Mouse (Mus musculus): ENCODE data around the gene Phf5a.

Gene Phf5a

GRCm38 (mm10) chr15:81882348-81882747 lies 10.6 kb upstream of the Phf5a start:
- no peak for DNase-seq

GRCm38 (mm10) chr15:81879531-81880401 lies 8.1 kb upstream of the Phf5a start:
- no peak for DNase-seq

GRCm38 (mm10) chr15:81872262-81873136 lies 788 bp upstream of the Phf5a start, which contains the start of gene Aco2:
TSS of gene Aco2 (plus strand) at chr15:81872309.
- DNase-seq: peak; percentile 99

GRCm38 (mm10) chr15:81869985-81870384 lies 1.7 kb downstream of the Phf5a start:
- no peak for DNase-seq

- DNase-seq: no peak
These were observed 7.5 kb downstream of the Phf5a start for GRCm38 (mm10) chr15:81864238-81864637.

GRCm38 (mm10) chr15:81860471-81861135 lies 11.1 kb downstream of the Phf5a start:
- peak; percentile 48 for DNase-seq

- peak; percentile 88 for DNase-seq
These were observed 12.1 kb downstream of the Phf5a start for GRCm38 (mm10) chr15:81859330-81860255.

- peak; percentile 79 for DNase-seq
These were observed 13.0 kb downstream of the Phf5a start, which contains the start of gene Tob2 for GRCm38 (mm10) chr15:81858517-81859329. TSS of gene Tob2 (minus strand) at chr15:81858796.

- DNase-seq: peak; percentile 97
These were observed 13.6 kb downstream of the Phf5a start for GRCm38 (mm10) chr15:81858138-81858516.

GRCm38 (mm10) chr15:81857724-81858116 lies 14.0 kb downstream of the Phf5a start:
- no peak for DNase-seq

GRCm38 (mm10) chr15:81856938-81857723 lies 14.6 kb downstream of the Phf5a start:
- DNase-seq: no peak

- DNase-seq: peak; percentile 87
These were observed 15.5 kb downstream of the Phf5a start for GRCm38 (mm10) chr15:81856030-81856790.

- DNase-seq: no peak
These were observed 18.6 kb downstream of the Phf5a start for GRCm38 (mm10) chr15:81853081-81853480.

- DNase-seq: no peak
These were observed 19.2 kb downstream of the Phf5a start for GRCm38 (mm10) chr15:81852411-81853000.

- DNase-seq: no peak
These were observed 20.3 kb downstream of the Phf5a start for GRCm38 (mm10) chr15:81851375-81851774.

GRCm38 (mm10) chr15:81850718-81851117 lies 21.0 kb downstream of the Phf5a start:
- DNase-seq: no peak

- DNase-seq: peak; percentile 67
These were observed 22.6 kb downstream of the Phf5a start for GRCm38 (mm10) chr15:81849104-81849503.

GRCm38 (mm10) chr15:81848301-81848700 lies 23.4 kb downstream of the Phf5a start:
- DNase-seq: peak; percentile 57

- DNase-seq: no peak
These were observed 23.9 kb downstream of the Phf5a start for GRCm38 (mm10) chr15:81847861-81848260.

Data from cerebellum, adult 8-10 months (tissue).